Mouse (Mus musculus) spleen, adult 2 months (tissue): Measurements from ENCODE around the gene Csf2rb. TPM values are rescaled to one million over a fixed set of nuclear protein-coding genes. Genes with fewer than 3 reads are reported as not detected.

ENCODE experiments used
- DNase-seq, 2 experiments: peaks; one replicate each; pipeline versions ENCODE4 v3.0.0 to v3.0.0-alpha.2; 2012 to 2021; ENCODE audit warnings: low spot score in 2 of 2, low read depth in 1 of 2
- H3K27ac ChIP-seq: fragments of 200-500 bp; 2 replicates; pipeline ENCODE4 v1.5.1; 2012; ENCODE audit warnings: low read length, inconsistent platforms; ENCODE audit not compliant: insufficient read depth
- H3K27me3 ChIP-seq: fragments of 200-500 bp; 2 replicates; pipeline ENCODE4 v1.6.1; 2012; ENCODE audit warnings: mild to moderate bottlenecking, moderate library complexity, low read length, inconsistent platforms; ENCODE audit not compliant: control insufficient read depth, insufficient read depth
- H3K36me3 ChIP-seq: fragments of 200-500 bp; 2 replicates; pipeline ENCODE4 v1.6.1; 2012; ENCODE audit warnings: mild to moderate bottlenecking, low read length, inconsistent platforms; ENCODE audit not compliant: control insufficient read depth, insufficient read depth
- H3K4me1 ChIP-seq: fragments of 200-500 bp; 2 replicates; pipeline ENCODE4 v1.6.1; 2011; ENCODE audit warnings: inconsistent platforms; ENCODE audit not compliant: control insufficient read depth, insufficient read depth, insufficient read length
- H3K4me3 ChIP-seq: fragments of 200-500 bp; 2 replicates; pipeline ENCODE4 v1.5.1; 2011; ENCODE audit warnings: mild to moderate bottlenecking, inconsistent platforms; ENCODE audit not compliant: insufficient read depth, insufficient read length; ENCODE audit errors: extremely low read depth
- CTCF ChIP-seq: fragments of 200-500 bp; IDR thresholded peaks from 2 replicates; pipeline ENCODE4 v1.5.1; 2011; ENCODE audit warnings: mild to moderate bottlenecking, inconsistent platforms; ENCODE audit not compliant: insufficient read depth, insufficient read length, insufficient replicate concordance; ENCODE audit errors: extremely low read depth
- POLR2A ChIP-seq: fragments of 200-500 bp; IDR thresholded peaks from 2 replicates; pipeline ENCODE4 v1.6.1; 2011; ENCODE audit warnings: low read depth, low read length, inconsistent platforms
- WGBS: fragments of 180-500 bp; shearing (Covaris S2); methylation state at CpG from one replicate; pipeline ENCODE4 v1.1.7; 2018; 5-methylcytosine and 5-hydroxymethylcytosine counted together
- polyA plus RNA-seq: library from polyadenylated mRNA; depleted of rRNA; stranded (reverse); fragments of >200 nt; gene quantifications from 2 replicates; pipeline ENCODE4 v1.2.3, GENCODE M21; 2012

Gene Csf2rb
- polyA plus RNA-seq, 1 experiment, result 39.5 TPM

DNA sequence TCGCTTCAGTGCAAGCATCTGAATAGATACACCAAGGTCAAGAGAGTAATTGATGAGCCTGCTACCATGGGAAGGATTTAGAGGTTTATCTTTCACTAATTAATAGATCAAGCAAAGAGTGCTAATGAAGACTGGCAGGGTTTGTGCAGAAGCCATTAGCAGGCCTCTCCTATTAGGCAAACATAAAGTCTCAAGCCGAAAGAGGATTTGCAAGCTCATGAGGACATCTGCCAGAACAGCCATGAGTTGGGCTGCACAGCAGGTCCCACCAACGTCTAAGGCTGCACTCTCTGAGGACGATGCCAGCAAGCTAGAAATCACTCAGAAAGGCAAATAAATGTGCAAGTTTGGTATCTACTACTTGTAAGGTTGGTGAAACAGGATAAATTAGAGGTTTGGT, 55.2 kb downstream of the Csf2rb start:
- Histone ChIP-seq H3K4me1 (no peaks in the 10 kb centered on the region), H3K27me3 (no peaks in the 10 kb centered on the region), H3K36me3 (no peaks in the 10 kb centered on the region), H3K4me3 (no peak overlapping the region), H3K27ac (no peak overlapping the region)
- TF ChIP-seq POLR2A, result no peak
- no peak for TF ChIP-seq CTCF
- no peak for DNase-seq
- 85% methylated on average over 4 of the region's 4 CpGs for WGBS

DNA sequence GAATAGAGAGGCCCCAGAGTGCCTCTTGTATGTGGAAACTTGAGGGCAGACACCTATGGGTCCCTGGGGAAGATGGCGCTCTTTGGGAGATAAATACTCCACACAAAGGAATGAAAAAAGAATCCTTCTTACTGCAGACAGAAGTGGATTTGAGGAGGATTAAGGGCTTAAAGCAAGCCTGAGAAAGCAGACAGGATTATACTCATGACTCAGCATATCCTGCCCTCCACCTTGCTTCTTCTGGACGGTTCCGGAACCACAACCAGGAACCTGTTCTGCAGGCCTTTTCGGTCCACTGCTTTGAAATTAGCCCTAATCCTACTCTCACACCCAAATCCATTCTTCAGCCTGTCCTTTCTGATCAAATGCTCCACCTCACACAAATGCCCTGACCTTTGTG, 56.6 kb downstream of the Csf2rb start:
- H3K4me3 ChIP-seq, result no peak overlapping the region
- DNase-seq, result no peak
- 80% methylated on average over 4 of the region's 4 CpGs for WGBS
- no peaks in the 10 kb centered on the region for H3K27me3 ChIP-seq
- H3K36me3 ChIP-seq, result no peaks in the 10 kb centered on the region
- no peak for TF ChIP-seq CTCF
- no peak for TF ChIP-seq POLR2A
- no peak overlapping the region for H3K27ac ChIP-seq
- no peaks in the 10 kb centered on the region for H3K4me1 ChIP-seq

DNA sequence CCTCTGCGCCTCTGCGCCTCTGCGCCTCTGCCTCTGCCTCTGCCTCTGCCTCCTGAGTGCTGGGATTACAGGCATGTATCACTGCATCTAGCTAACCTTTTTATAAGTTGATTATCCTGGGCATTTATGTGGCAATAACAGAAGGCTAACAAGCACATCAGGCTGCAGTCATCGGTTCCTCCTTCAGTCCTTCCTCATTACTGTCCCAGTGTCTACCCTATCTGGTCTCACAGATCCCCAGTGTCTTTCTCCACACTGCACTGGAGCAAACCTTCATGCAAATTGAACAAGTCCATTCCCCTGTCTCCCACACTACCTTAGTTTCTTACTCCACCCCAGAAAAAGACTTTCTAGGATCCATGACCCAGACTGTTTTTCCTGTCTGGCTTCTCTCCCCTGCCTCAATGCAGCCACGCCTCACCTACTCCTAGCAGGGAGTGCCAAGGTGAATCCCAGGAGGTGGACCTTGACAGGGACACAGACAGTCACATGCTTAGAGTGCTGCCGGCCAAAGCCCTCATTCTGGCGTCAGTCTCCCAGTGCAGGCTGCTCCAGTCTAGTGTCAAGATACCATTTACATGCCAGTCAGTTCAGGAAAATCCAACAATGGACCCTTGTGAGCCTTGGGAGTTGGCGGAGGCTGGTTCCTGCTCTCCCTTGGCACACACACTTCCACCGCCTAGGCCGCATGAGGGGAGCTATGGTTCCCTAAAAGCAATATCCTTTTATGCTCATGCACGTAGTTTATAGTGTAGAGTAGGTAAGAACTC, 58.1 kb downstream of the Csf2rb start:
- Histone ChIP-seq H3K27ac (no peak overlapping the region), H3K4me1 (no peaks in the 10 kb centered on the region), H3K36me3 (no peaks in the 10 kb centered on the region), H3K4me3 (no peak overlapping the region), H3K27me3 (no peaks in the 10 kb centered on the region)
- WGBS, result 85% methylated on average over 11 of the region's 11 CpGs
- no peak for DNase-seq
- TF ChIP-seq CTCF (no peak), POLR2A (no peak)

DNA sequence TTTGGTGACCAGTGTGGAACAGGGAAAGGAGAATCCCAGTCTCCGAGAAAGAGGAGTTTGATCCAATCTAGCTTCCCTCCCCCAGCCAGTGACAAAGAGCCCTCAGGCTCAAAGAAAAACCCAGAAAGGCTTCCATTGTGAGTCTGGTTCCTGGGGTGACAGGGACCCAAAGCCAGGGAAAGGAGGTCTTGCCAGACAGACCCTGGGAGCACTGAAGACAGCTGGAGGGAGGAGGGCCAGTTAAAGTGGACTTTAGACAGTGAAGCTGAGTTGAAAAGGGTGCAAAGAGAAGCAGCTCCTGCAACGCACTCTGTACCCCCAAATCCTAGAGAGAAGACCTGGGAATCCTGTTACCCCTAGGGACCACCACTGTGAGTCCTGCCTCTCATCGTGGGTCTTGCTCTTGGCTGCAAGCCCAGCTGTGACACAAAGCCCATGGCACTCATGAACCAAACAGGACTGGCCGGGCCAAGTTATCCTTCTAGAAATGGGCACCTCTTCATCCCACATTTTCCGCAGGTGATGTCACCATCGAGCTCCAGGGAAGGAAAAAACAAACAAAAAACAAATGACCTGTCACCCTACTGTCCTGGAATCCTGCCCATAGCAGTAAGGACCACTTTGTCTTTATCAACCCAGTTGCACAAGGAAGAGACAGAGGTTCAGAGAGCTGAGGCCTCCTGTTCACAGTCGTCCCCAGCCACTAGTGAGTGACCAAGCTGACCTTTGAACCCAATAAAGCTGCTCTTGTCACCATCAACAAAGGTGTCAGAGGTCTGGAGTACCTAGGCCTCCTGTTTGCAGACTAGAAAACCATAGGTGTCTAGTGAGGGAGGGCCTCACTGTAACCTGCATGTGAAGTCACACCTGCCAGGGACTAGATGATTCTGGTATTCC, 58.9 kb downstream of the Csf2rb start:
- Histone ChIP-seq H3K27ac (no peak overlapping the region), H3K27me3 (no peaks in the 10 kb centered on the region)
- 76% methylated on average over 7 of the region's 7 CpGs for WGBS

DNA sequence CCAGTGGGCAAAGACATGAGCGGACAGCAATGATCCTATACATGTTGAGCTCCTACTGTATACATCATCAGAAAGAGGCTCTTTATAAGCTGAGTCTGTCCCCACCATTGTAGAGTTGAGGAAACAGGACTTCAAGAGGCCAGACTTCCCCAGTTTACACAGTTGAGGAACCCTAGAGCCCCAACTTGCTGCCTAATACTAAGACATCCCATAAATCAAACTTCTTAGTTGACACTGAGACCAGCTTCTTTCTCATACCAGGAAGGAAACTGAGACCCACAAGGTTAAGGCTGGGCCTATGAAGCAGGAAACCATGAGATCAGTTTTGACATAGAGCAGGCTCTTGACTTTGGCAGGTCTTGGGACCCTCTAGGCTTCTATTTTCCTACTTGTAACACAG, 60.0 kb downstream of the Csf2rb start:
- Histone ChIP-seq H3K27me3 (no peaks in the 10 kb centered on the region), H3K4me1 (no peaks in the 10 kb centered on the region), H3K36me3 (no peaks in the 10 kb centered on the region), H3K4me3 (no peak overlapping the region), H3K27ac (no peak overlapping the region)
- TF ChIP-seq CTCF (no peak), POLR2A (no peak)
- WGBS, result 92% methylated on average over 1 of the region's 1 CpGs
- DNase-seq, result no peak

More for the DNA sequence above, 58.9 kb downstream of the Csf2rb start:
- H3K4me3 ChIP-seq, result no peak overlapping the region
- H3K36me3 ChIP-seq, result no peaks in the 10 kb centered on the region
- H3K4me1 ChIP-seq, result no peaks in the 10 kb centered on the region
- TF ChIP-seq CTCF (no peak), POLR2A (no peak)
- DNase-seq, result no peak

DNA sequence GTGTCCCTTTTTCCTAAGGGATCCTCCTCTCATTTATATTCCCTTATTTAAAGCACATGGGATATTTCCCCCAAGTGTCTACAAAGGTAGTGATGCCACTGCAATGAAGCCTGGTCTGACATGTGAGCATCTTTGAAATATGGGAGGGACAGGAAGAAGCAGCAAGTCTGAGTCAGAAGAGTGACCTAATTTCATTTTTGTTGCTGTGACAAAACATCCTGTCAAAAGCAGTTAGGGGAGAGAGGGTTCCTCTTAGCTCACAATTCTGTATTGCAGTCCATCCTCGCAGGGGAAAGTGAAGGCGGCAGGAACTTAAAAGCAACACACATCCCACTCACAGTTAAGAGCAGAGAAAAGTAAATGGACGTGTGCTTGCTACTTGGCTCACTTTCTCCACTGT, 65.3 kb downstream of the Csf2rb start:
- no peak for DNase-seq
- no peak for TF ChIP-seq CTCF
- TF ChIP-seq POLR2A, result no peak
- H3K4me3 ChIP-seq, result no peak overlapping the region
- no peaks in the 10 kb centered on the region for H3K27me3 ChIP-seq
- no peaks in the 10 kb centered on the region for H3K4me1 ChIP-seq
- no peak overlapping the region for H3K27ac ChIP-seq
- 77% methylated on average over 3 of the region's 3 CpGs for WGBS
- no peaks in the 10 kb centered on the region for H3K36me3 ChIP-seq
